Mouse (Mus musculus): ENCODE results near the gene Ankrd34c. TPM values are rescaled to one million over a fixed set of nuclear protein-coding genes. Genes with fewer than 3 reads are reported as not detected.

Ankrd34c gene
- polyA plus RNA-seq, 1 experiment from 2014 or later, result not detected

DNA sequence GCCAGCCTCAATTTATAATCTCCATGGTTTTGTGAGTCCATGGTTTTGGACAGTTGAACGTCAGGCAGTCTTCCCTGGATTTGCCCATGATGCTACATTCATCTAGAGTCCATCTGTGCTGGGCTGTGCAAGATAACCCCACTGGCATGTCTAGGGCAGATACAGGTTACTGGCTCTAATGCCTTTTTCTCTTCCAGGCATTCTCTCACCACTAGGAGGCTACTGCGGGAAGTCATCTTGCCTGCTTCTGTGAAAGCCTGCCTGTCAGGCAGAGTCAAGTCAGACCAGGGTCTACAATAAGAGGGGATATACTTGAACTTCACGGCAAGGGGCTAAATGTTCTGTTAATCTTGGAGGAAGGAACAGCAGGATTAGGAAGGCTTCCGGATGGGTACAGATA lies 31.4 kb downstream of the Ankrd34c start:
- Histone ChIP-seq H3K9ac (no peak overlapping the region), H3K4me1 (peaks cover 9% of the 10 kb centered on the region), H3K4me3 (no peak overlapping the region), H3K36me3 (no peaks in the 10 kb centered on the region), H3K27me3 (no peaks in the 10 kb centered on the region; the same call in 1 of the 2 replicates), H3K9me3 (replicated peaks) (no peaks in the 10 kb centered on the region), H3K27ac (no peak overlapping the region), H3K4me2 (replicated peaks) (no peak overlapping the region)
- ATAC-seq (ENCODE audit: low FRiP score), result no peak
- 30% methylated on average over 4 of the region's 4 CpGs for WGBS

GRCm38 (mm10) chr9:89705197-89705533 lies 33.1 kb downstream of the Ankrd34c start:
- ATAC-seq (ENCODE audit: low FRiP score), result peak; percentile 57; the same call in 1 of the 2 replicates
- Histone ChIP-seq H3K4me2 (replicated peaks) (peak overlapping the region; percentile 94), H3K9ac (peak overlapping the region; percentile 73), H3K27ac (peak overlapping the region; percentile 83), H3K27me3 (no peaks in the 10 kb centered on the region; the same call in 1 of the 2 replicates), H3K9me3 (replicated peaks) (no peaks in the 10 kb centered on the region), H3K4me3 (peak overlapping the region; percentile 56), H3K4me1 (peaks cover 9% of the 10 kb centered on the region), H3K36me3 (peaks cover 6% of the 10 kb centered on the region)
- WGBS, result 10% methylated on average over 10 of the region's 10 CpGs

- Histone ChIP-seq H3K4me3 (peak within 1 kb of the TSS; percentile 56), H3K9ac (peak within 1 kb of the TSS; percentile 73), H3K4me2 (replicated peaks) (peak within 1 kb of the TSS; percentile 94), H3K9me3 (replicated peaks) (no peaks in the 10 kb centered on the region), H3K4me1 (peaks cover 9% of the 10 kb centered on the region), H3K27ac (peak within 1 kb of the TSS; percentile 83), H3K36me3 (peaks cover 13% of the 10 kb centered on the region), H3K27me3 (no peaks in the 10 kb centered on the region; the same call in 1 of the 2 replicates)
- WGBS, result 3% methylated on average over 52 of the region's 52 CpGs
- ATAC-seq (ENCODE audit: low FRiP score), result peak; percentile 99
Measured at GRCm38 (mm10) chr9:89704265-89705196, 33.7 kb downstream of the Ankrd34c start, which contains the start of gene Tmed3. TSS of gene Tmed3 (minus strand) at chr9:89705068.

GRCm38 (mm10) chr9:89700910-89701457 lies 37.3 kb downstream of the Ankrd34c start:
- Histone ChIP-seq H3K4me3 (no peak overlapping the region), H3K36me3 (peaks cover 26% of the 10 kb centered on the region), H3K27ac (no peak overlapping the region), H3K9ac (no peak overlapping the region), H3K4me2 (replicated peaks) (no peak overlapping the region), H3K4me1 (peaks cover 9% of the 10 kb centered on the region), H3K9me3 (replicated peaks) (no peaks in the 10 kb centered on the region), H3K27me3 (no peaks in the 10 kb centered on the region)
- WGBS, result 93% methylated on average over 2 of the region's 2 CpGs
- no peak for ATAC-seq (ENCODE audit: low FRiP score)

GRCm38 (mm10) chr9:89695143-89695542 lies 43.1 kb downstream of the Ankrd34c start:
- WGBS, result 79% methylated on average over 1 of the region's 1 CpGs
- Histone ChIP-seq H3K4me2 (replicated peaks) (no peak overlapping the region), H3K9ac (no peak overlapping the region), H3K27me3 (no peaks in the 10 kb centered on the region), H3K9me3 (replicated peaks) (no peaks in the 10 kb centered on the region), H3K4me3 (no peak overlapping the region), H3K36me3 (peaks cover 20% of the 10 kb centered on the region), H3K4me1 (no peaks in the 10 kb centered on the region), H3K27ac (no peak overlapping the region)
- ATAC-seq (ENCODE audit: low FRiP score), result no peak

GRCm38 (mm10) chr9:89693670-89694069 lies 44.6 kb downstream of the Ankrd34c start:
- Histone ChIP-seq H3K27ac (no peak overlapping the region), H3K9me3 (replicated peaks) (no peaks in the 10 kb centered on the region), H3K4me2 (replicated peaks) (no peak overlapping the region), H3K4me3 (no peak overlapping the region), H3K4me1 (no peaks in the 10 kb centered on the region), H3K36me3 (peaks cover 6% of the 10 kb centered on the region), H3K9ac (no peak overlapping the region), H3K27me3 (no peaks in the 10 kb centered on the region)
- WGBS, result 98% methylated on average over 2 of the region's 2 CpGs
- no peak for ATAC-seq (ENCODE audit: low FRiP score)

- Histone ChIP-seq H3K27me3 (no peaks in the 10 kb centered on the region), H3K36me3 (no peaks in the 10 kb centered on the region), H3K9me3 (replicated peaks) (no peaks in the 10 kb centered on the region), H3K4me1 (no peaks in the 10 kb centered on the region), H3K9ac (no peak overlapping the region), H3K4me2 (replicated peaks) (no peak overlapping the region), H3K4me3 (no peak overlapping the region), H3K27ac (no peak overlapping the region)
- ATAC-seq (ENCODE audit: low FRiP score), result no peak
- 84% methylated on average over 1 of the region's 1 CpGs for WGBS
Measured at GRCm38 (mm10) chr9:89689179-89689578, 49.1 kb downstream of the Ankrd34c start.

- ATAC-seq (ENCODE audit: low FRiP score), result 0 out of 2 replicates have a peak, but pooled peaks have one; percentile 35
Measured at GRCm38 (mm10) chr9:89687503-89688226, 50.6 kb downstream of the Ankrd34c start.

DNA sequence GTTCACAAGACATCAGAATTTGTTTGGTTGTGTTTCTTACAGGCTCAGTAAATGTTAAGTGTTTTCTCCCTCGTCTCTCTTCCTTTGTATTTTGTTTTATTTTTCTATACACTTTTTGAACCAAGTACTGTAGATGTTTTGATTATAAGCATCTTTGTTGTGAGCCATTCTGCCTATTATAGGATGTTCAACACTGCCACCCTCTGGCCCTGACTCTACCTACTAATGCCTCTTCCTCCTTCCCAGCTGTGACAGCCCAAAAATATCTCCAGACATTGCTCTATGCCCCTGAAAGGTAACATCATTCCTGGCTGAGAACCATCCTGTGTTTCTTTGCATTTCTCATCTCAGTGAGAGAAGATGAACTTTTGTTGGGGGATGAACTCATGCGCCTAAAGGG lies 52.0 kb downstream of the Ankrd34c start:
- no peaks in the 10 kb centered on the region for H3K4me1 ChIP-seq
- H3K9me3 ChIP-seq (replicated peaks), result no peaks in the 10 kb centered on the region
- no peak overlapping the region for H3K9ac ChIP-seq
- no peak overlapping the region for H3K4me2 ChIP-seq (replicated peaks)
- no peaks in the 10 kb centered on the region for H3K36me3 ChIP-seq
- H3K27me3 ChIP-seq, result no peaks in the 10 kb centered on the region
- 70% methylated on average over 2 of the region's 2 CpGs for WGBS
- no peak overlapping the region for H3K27ac ChIP-seq
- H3K4me3 ChIP-seq, result no peak overlapping the region
- no peak for ATAC-seq (ENCODE audit: low FRiP score)

More at GRCm38 (mm10) chr9:89687503-89688226, 50.6 kb downstream of the Ankrd34c start:
- Histone ChIP-seq H3K27ac (no peak overlapping the region), H3K27me3 (no peaks in the 10 kb centered on the region), H3K9me3 (replicated peaks) (no peaks in the 10 kb centered on the region), H3K4me1 (no peaks in the 10 kb centered on the region), H3K36me3 (no peaks in the 10 kb centered on the region), H3K4me3 (no peak overlapping the region), H3K9ac (no peak overlapping the region), H3K4me2 (replicated peaks) (no peak overlapping the region)
- 59% methylated on average over 10 of the region's 10 CpGs for WGBS

DNA sequence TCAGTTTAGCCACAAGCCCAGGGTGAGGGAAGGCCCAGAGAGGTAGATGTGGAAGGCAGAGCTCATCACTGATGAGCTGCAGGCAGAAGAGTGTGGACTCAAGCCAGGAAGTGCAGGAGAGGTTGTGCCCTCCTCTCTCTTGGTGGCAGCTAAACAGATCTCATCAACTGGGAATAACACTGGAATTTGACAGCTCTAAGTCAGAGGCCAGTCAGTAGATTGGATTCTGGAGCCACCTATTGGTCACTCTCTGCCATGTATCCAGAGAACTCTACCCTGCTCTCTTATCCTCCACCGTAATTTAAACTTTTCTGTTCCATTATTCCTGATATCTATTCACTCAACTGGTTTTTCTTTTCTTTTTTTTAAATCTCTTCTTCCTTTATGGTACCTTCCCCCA lies 59.3 kb downstream of the Ankrd34c start:
- WGBS, result 77% methylated on average over 1 of the region's 1 CpGs
- H3K9ac ChIP-seq, result no peak overlapping the region

More for the DNA sequence above, 59.3 kb downstream of the Ankrd34c start:
- ATAC-seq (ENCODE audit: low FRiP score), result peak; percentile 71; the same call in 1 of the 2 replicates
- H3K4me2 ChIP-seq (replicated peaks), result no peak overlapping the region
- H3K4me3 ChIP-seq, result no peak overlapping the region
- H3K27ac ChIP-seq, result no peak overlapping the region
- no peaks in the 10 kb centered on the region for H3K27me3 ChIP-seq
- no peaks in the 10 kb centered on the region for H3K4me1 ChIP-seq
- H3K9me3 ChIP-seq (replicated peaks), result no peaks in the 10 kb centered on the region
- no peaks in the 10 kb centered on the region for H3K36me3 ChIP-seq
